ENCODE assay signal across 29 mouse cellular contexts in the genomic region with DNA sequence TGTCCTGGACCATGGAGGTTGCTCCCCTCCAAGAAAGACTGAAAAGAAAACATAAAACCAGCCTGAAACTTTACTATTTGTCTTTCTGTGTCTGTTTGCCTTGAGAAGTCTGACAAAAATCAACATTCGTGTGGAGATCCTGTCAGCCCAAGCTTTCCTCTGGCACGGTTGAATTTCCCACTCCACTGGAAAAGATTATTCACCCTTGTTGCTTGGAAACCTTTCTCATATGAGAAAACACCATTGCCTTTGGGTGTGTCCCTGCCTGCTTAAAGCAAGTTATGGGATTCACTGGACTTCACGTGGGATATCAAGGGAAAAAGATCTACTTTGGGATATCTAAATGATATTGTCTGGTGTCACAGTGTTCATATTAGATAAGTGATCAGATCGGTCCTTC.
DNase-seq lines count a peak whose midpoint lies in the region; ATAC-seq and TF ChIP-seq lines count a peak whose summit lies in the region.
"Had no signal": no experiment of that assay in that cellular context is flagged by ENCODE, and none has a peak within 500 bp of the region (broad histone marks: within the 10 kb centered on the region; RNA-seq: fewer than 3 reads in every experiment).

No protein-coding gene starts in this region.

- WGBS in heart, postnatal 0 days = 65% methylated on average over 4 of the region's 4 CpGs
- 64% methylated on average over 4 of the region's 4 CpGs for WGBS in heart, embryonic 11.5 days (ENCODE audit: insufficient replicate concordance)
- 56% methylated on average over 4 of the region's 4 CpGs for WGBS in stomach, embryonic 16.5 days
- WGBS in stomach, postnatal 0 days = 55% methylated on average over 4 of the region's 4 CpGs

- no peaks in the 10 kb centered on the region for H3K36me3 ChIP-seq in heart, postnatal 0 days (replicated peaks; ENCODE audit: control insufficient read depth, insufficient read depth, low read length)
- no peaks in the 10 kb centered on the region for H3K36me3 ChIP-seq in heart, embryonic 11.5 days (ENCODE audit: control insufficient read depth, insufficient read depth, low read length)
- H3K36me3 ChIP-seq in stomach, embryonic 16.5 days (ENCODE audit: control insufficient read depth, insufficient read depth, low read length) = no peaks in the 10 kb centered on the region
- H3K36me3 ChIP-seq in stomach, postnatal 0 days (ENCODE audit: control insufficient read depth, insufficient read depth, low read length) = no peaks in the 10 kb centered on the region
- H3K36me3 ChIP-seq: forebrain, embryonic 15.5 days; heart, embryonic 15.5 days; hindbrain, embryonic 10.5 days; liver, embryonic 15.5 days; midbrain, embryonic 15.5 days; neural tube, embryonic 12.5 days had no signal

- intact Hi-C loops in left cerebral cortex, postnatal 25 days (cut with DNase I) = no loop called here

- peak; percentile 19 for DNase-seq in heart, postnatal 0 days (ENCODE audit: low spot score)
- no peak for DNase-seq in stomach, postnatal 0 days (ENCODE audit: low spot score)
- peak; percentile 47 for DNase-seq in fibroblast of lung, adult 2 months (ENCODE audit: low read depth)
- no peak for DNase-seq in spleen, postnatal 14 days (ENCODE audit: low spot score in 2 of 2)
- no peak for DNase-seq in cerebellum, postnatal 4 days (ENCODE audit: low spot score in 2 of 2)
- DNase-seq in left cerebral cortex, postnatal 25 days (ENCODE audit: low spot score in 2 of 2) = no peak
- DNase-seq: adrenal gland, adult 8-10 months; cerebellum, adult 11-12 months; cerebellum, postnatal 10 days; gastrocnemius, postnatal 10 days; kidney, adult 9 months; kidney, postnatal 14 days; liver; right cerebral cortex, postnatal 25 days; spleen, adult 18-20 months; thymus, postnatal 36 days had no signal

- H3K27me3 ChIP-seq in heart, postnatal 0 days (ENCODE audit: control insufficient read depth, insufficient read depth, low read length) = no peaks in the 10 kb centered on the region
- no peaks in the 10 kb centered on the region for H3K27me3 ChIP-seq in heart, embryonic 11.5 days (ENCODE audit: control insufficient read depth, insufficient read depth, low read length)
- H3K27me3 ChIP-seq in stomach, embryonic 16.5 days (ENCODE audit: control insufficient read depth, insufficient read depth, low read length) = no peaks in the 10 kb centered on the region
- H3K27me3 ChIP-seq in stomach, postnatal 0 days (ENCODE audit: control insufficient read depth, insufficient read depth, low read length) = no peaks in the 10 kb centered on the region
- H3K27me3 ChIP-seq: forebrain, embryonic 15.5 days; heart, embryonic 15.5 days; liver, embryonic 15.5 days; midbrain, embryonic 15.5 days; neural tube, embryonic 12.5 days; Patski had no signal

- H3K27ac ChIP-seq in heart, postnatal 0 days (ENCODE audit: low read depth) = no peak overlapping the region
- H3K27ac ChIP-seq in heart, embryonic 11.5 days (ENCODE audit: low read depth, low read length) = no peak overlapping the region
- H3K27ac ChIP-seq in stomach, embryonic 16.5 days (ENCODE audit: low read length) = peak overlapping the region; percentile 53; the same call in 1 of the 2 replicates
- no peak overlapping the region for H3K27ac ChIP-seq in stomach, postnatal 0 days (replicated peaks)
- H3K27ac ChIP-seq: forebrain, embryonic 15.5 days; heart, embryonic 15.5 days; hindbrain, embryonic 10.5 days; hindbrain, postnatal 0 days; liver, embryonic 15.5 days; macrophage; midbrain, embryonic 15.5 days; neural tube, embryonic 12.5 days had no signal

- H3K9me3 ChIP-seq in heart, postnatal 0 days (replicated peaks; ENCODE audit: control insufficient read depth, low read length) = no peaks in the 10 kb centered on the region
- no peaks in the 10 kb centered on the region for H3K9me3 ChIP-seq in heart, embryonic 11.5 days (replicated peaks; ENCODE audit: control insufficient read depth, low read length)
- no peaks in the 10 kb centered on the region for H3K9me3 ChIP-seq in stomach, embryonic 16.5 days (replicated peaks; ENCODE audit: control insufficient read depth, low read length)
- no peaks in the 10 kb centered on the region for H3K9me3 ChIP-seq in stomach, postnatal 0 days (ENCODE audit: control insufficient read depth, low read length)
- H3K9me3 ChIP-seq: forebrain, embryonic 15.5 days; heart, embryonic 15.5 days; hindbrain, embryonic 10.5 days; liver, embryonic 15.5 days; midbrain, embryonic 15.5 days; neural tube, embryonic 12.5 days had no signal

- TF ChIP-seq EP300 in heart, postnatal 0 days (IDR thresholded peaks at IDR 0.05; ENCODE audit: low read depth) = no peak
- no peak for TF ChIP-seq EP300 in stomach, postnatal 0 days (optimal IDR thresholded peaks at IDR 0.05)

- H3K4me2 ChIP-seq in heart, postnatal 0 days (ENCODE audit: low read depth, low read length) = no peak overlapping the region
- no peak overlapping the region for H3K4me2 ChIP-seq in heart, embryonic 11.5 days
- no peak overlapping the region for H3K4me2 ChIP-seq in stomach, embryonic 16.5 days (ENCODE audit: low read depth, low read length)
- H3K4me2 ChIP-seq in stomach, postnatal 0 days (replicated peaks; ENCODE audit: low read depth) = no peak overlapping the region
- H3K4me2 ChIP-seq: forebrain, embryonic 15.5 days; heart, embryonic 15.5 days; liver, embryonic 15.5 days; midbrain, embryonic 15.5 days; neural tube, embryonic 12.5 days had no signal

- peaks cover 9% of the 10 kb centered on the region for H3K4me1 ChIP-seq in heart, postnatal 0 days (ENCODE audit: control insufficient read depth, insufficient read depth)
- no peaks in the 10 kb centered on the region for H3K4me1 ChIP-seq in heart, embryonic 11.5 days (ENCODE audit: control insufficient read depth, insufficient read depth, low read length)
- H3K4me1 ChIP-seq in stomach, embryonic 16.5 days (ENCODE audit: control insufficient read depth, insufficient read depth, low read length) = no peaks in the 10 kb centered on the region
- no peaks in the 10 kb centered on the region for H3K4me1 ChIP-seq in stomach, postnatal 0 days (replicated peaks; ENCODE audit: control insufficient read depth, insufficient read depth)
- H3K4me1 ChIP-seq: liver, embryonic 15.5 days had no signal

- no peak overlapping the region for H3K4me3 ChIP-seq in heart, postnatal 0 days (ENCODE audit: low read depth, low read length)
- no peak overlapping the region for H3K4me3 ChIP-seq in heart, embryonic 11.5 days (ENCODE audit: low read depth, low read length)
- H3K4me3 ChIP-seq in stomach, embryonic 16.5 days (replicated peaks; ENCODE audit: low read length) = no peak overlapping the region
- H3K4me3 ChIP-seq in stomach, postnatal 0 days (ENCODE audit: low read depth, low read length) = no peak overlapping the region
- H3K4me3 ChIP-seq: erythroblast, embryonic 14.5 days; forebrain, embryonic 15.5 days; heart, embryonic 15.5 days; hindbrain, embryonic 10.5 days; liver, embryonic 15.5 days; midbrain, embryonic 15.5 days; neural tube, embryonic 12.5 days had no signal

- ATAC-seq in heart, postnatal 0 days (ENCODE audit: insufficient read depth, low read depth) = no peak
- no peak for ATAC-seq in heart, embryonic 11.5 days (replicated peaks; ENCODE audit: insufficient number of reproducible peaks, low FRiP score, low TSS enrichment)
- no peak for ATAC-seq in stomach, embryonic 16.5 days (ENCODE audit: insufficient read depth, low FRiP score)
- ATAC-seq in stomach, postnatal 0 days (ENCODE audit: low FRiP score, low TSS enrichment) = no peak
- ATAC-seq: forebrain, embryonic 15.5 days; hindbrain, postnatal 0 days; intestine, embryonic 16.5 days; midbrain, embryonic 15.5 days; Patski had no signal

- TF ChIP-seq CTCF in heart, postnatal 0 days (IDR thresholded peaks at IDR 0.05; ENCODE audit: low read depth) = no peak
- TF ChIP-seq CTCF in stomach, postnatal 0 days (IDR thresholded peaks at IDR 0.05; ENCODE audit: low read depth) = no peak

- H3K9ac ChIP-seq in heart, postnatal 0 days (replicated peaks; ENCODE audit: low read depth, low read length) = no peak overlapping the region
- H3K9ac ChIP-seq in heart, embryonic 11.5 days (ENCODE audit: low read depth, low read length) = no peak overlapping the region
- H3K9ac ChIP-seq in stomach, embryonic 16.5 days (ENCODE audit: low read length) = no peak overlapping the region
- no peak overlapping the region for H3K9ac ChIP-seq in stomach, postnatal 0 days (ENCODE audit: low read length)
- H3K9ac ChIP-seq: forebrain, embryonic 15.5 days; heart, embryonic 15.5 days; liver, embryonic 15.5 days; midbrain, embryonic 15.5 days; neural tube, embryonic 12.5 days had no signal

Comparison
In these comparisons a context has a peak if more than half of its experiments do, and no peak if none do; other contexts are left out.
1. DNase-seq: peak in heart, postnatal 0 days (single experiment) and fibroblast of lung, adult 2 months (single experiment); none in stomach, postnatal 0 days (single experiment), spleen, postnatal 14 days (0 of 2), cerebellum, postnatal 4 days (0 of 2) and left cerebral cortex, postnatal 25 days (0 of 2).